Mouse (Mus musculus) bone marrow, adult 2 months (tissue): Measurements from ENCODE around the gene Tmem121b.

Source experiments
- CTCF ChIP-seq: fragments of 200-500 bp; IDR thresholded peaks from 2 replicates; pipeline ENCODE4 v1.5.1; 2011; ENCODE audit warnings: low read length, control low read depth; ENCODE audit not compliant: control insufficient read depth, insufficient read depth
- POLR2A ChIP-seq: fragments of 200-500 bp; IDR thresholded peaks from 2 replicates; pipeline ENCODE4 v1.6.1; 2011; ENCODE audit warnings: low read depth, mild to moderate bottlenecking, control low read depth, low read length, borderline replicate concordance; ENCODE audit not compliant: control insufficient read depth

GRCm38 (mm10) chr6:120443363-120444355 lies 49.9 kb downstream of the Tmem121b start:
- TF ChIP-seq POLR2A (no peak), CTCF (no peak)
